Mouse (Mus musculus) embryonic facial prominence, embryonic 15.5 days (tissue): ENCODE results near the gene Sh3rf3. TPM values are rescaled to one million over a fixed set of nuclear protein-coding genes. Genes with fewer than 3 reads are reported as not detected.

Experiments used
- ATAC-seq: fragments of 200-750 bp; cut with Nextera tagmentation; 2 replicates; pipeline ENCODE4 v1.8.0; 2017; ENCODE audit warnings: low read depth, moderate TSS enrichment; ENCODE audit not compliant: insufficient number of reproducible peaks, low FRiP score, low TSS enrichment
- H3K27ac ChIP-seq: fragments of 300-500 bp; sonication (generic); replicated peaks from 2 replicates; pipeline ENCODE4 v1.5.1; 2015; ENCODE audit warnings: mild to moderate bottlenecking, inconsistent platforms
- H3K27me3 ChIP-seq: fragments of 300-500 bp; sonication (generic); 2 replicates; pipeline ENCODE4 v1.6.1; 2015; ENCODE audit warnings: inconsistent platforms
- H3K36me3 ChIP-seq: fragments of 300-500 bp; sonication (generic); 2 replicates; pipeline ENCODE4 v1.6.1; 2015; ENCODE audit warnings: mild to moderate bottlenecking, inconsistent platforms
- H3K4me1 ChIP-seq: fragments of 300-500 bp; sonication (generic); 2 replicates; pipeline ENCODE4 v1.6.1; 2015; ENCODE audit warnings: inconsistent platforms
- H3K4me2 ChIP-seq: fragments of 300-500 bp; sonication (generic); replicated peaks from 2 replicates; pipeline ENCODE4 v1.6.1; 2015; ENCODE audit warnings: mild to moderate bottlenecking, inconsistent platforms
- H3K4me3 ChIP-seq: fragments of 300-500 bp; sonication (generic); replicated peaks from 2 replicates; pipeline ENCODE4 v1.5.1; 2015; ENCODE audit warnings: mild to moderate bottlenecking, inconsistent platforms
- H3K9ac ChIP-seq: fragments of 300-500 bp; sonication (generic); 2 replicates; pipeline ENCODE4 v1.6.1; 2015; ENCODE audit warnings: inconsistent platforms
- H3K9me3 ChIP-seq: fragments of 300-500 bp; sonication (generic); replicated peaks from 2 replicates; pipeline ENCODE4 v1.6.1; 2016; ENCODE audit warnings: inconsistent platforms
- WGBS: fragments of 180-500 bp; shearing (Covaris S2); methylation state at CpG from one replicate; pipeline ENCODE4 v1.1.7; 2015; 5-methylcytosine and 5-hydroxymethylcytosine counted together
- polyA plus RNA-seq: library from polyadenylated mRNA; unstranded; fragments of >200 nt; fragmentation: Nextera tagmentation; extraction: Ambion mirVana; gene quantifications from 2 replicates; pipeline ENCODE4 v1.2.1, GENCODE M21; 2015

Gene Sh3rf3
- polyA plus RNA-seq, 1 experiment from 2014 or later, result 3.1 TPM

- peak overlapping the region; percentile 6; the same call in 1 of the 2 replicates for H3K9ac ChIP-seq
- H3K27me3 ChIP-seq, result peaks cover 27% of the 10 kb centered on the region
- no peak for ATAC-seq
- WGBS, result 46% methylated on average over 7 of the region's 7 CpGs
- H3K4me3 ChIP-seq, result peak overlapping the region; percentile 61
- peaks cover 14% of the 10 kb centered on the region; the same call in 1 of the 2 replicates for H3K4me1 ChIP-seq
- H3K27ac ChIP-seq, result no peak overlapping the region
- H3K36me3 ChIP-seq, result no peaks in the 10 kb centered on the region
- H3K9me3 ChIP-seq, result no peaks in the 10 kb centered on the region
- peak overlapping the region; percentile 99 for H3K4me2 ChIP-seq
Measured at GRCm38 (mm10) chr10:58814486-58814885, 1.3 kb downstream of the Sh3rf3 start.

- Histone ChIP-seq H3K9ac (no peak overlapping the region), H3K27me3 (no peaks in the 10 kb centered on the region)
- WGBS, result 48% methylated on average over 7 of the region's 7 CpGs
Measured at GRCm38 (mm10) chr10:58824016-58824568, 10.9 kb downstream of the Sh3rf3 start.

GRCm38 (mm10) chr10:58829251-58830111 lies 16.3 kb downstream of the Sh3rf3 start:
- Histone ChIP-seq H3K4me3 (no peak overlapping the region), H3K9ac (no peak overlapping the region), H3K9me3 (no peaks in the 10 kb centered on the region), H3K36me3 (no peaks in the 10 kb centered on the region), H3K27ac (no peak overlapping the region), H3K4me2 (no peak overlapping the region), H3K4me1 (peaks cover 7% of the 10 kb centered on the region), H3K27me3 (no peaks in the 10 kb centered on the region)
- WGBS, result 61% methylated on average over 11 of the region's 11 CpGs
- ATAC-seq, result no peak

More at GRCm38 (mm10) chr10:58824016-58824568, 10.9 kb downstream of the Sh3rf3 start:
- H3K9me3 ChIP-seq, result no peaks in the 10 kb centered on the region
- no peaks in the 10 kb centered on the region for H3K36me3 ChIP-seq
- H3K4me2 ChIP-seq, result no peak overlapping the region
- H3K4me1 ChIP-seq, result no peaks in the 10 kb centered on the region
- H3K4me3 ChIP-seq, result no peak overlapping the region
- H3K27ac ChIP-seq, result no peak overlapping the region
- ATAC-seq, result no peak

GRCm38 (mm10) chr10:58833146-58833545 lies 20.0 kb downstream of the Sh3rf3 start:
- peaks cover 7% of the 10 kb centered on the region for H3K4me1 ChIP-seq
- 56% methylated on average over 3 of the region's 3 CpGs for WGBS
- ATAC-seq, result no peak
- no peak overlapping the region for H3K4me3 ChIP-seq
- no peaks in the 10 kb centered on the region for H3K36me3 ChIP-seq
- H3K4me2 ChIP-seq, result no peak overlapping the region
- no peak overlapping the region for H3K9ac ChIP-seq
- no peaks in the 10 kb centered on the region for H3K27me3 ChIP-seq
- H3K9me3 ChIP-seq, result no peaks in the 10 kb centered on the region
- H3K27ac ChIP-seq, result no peak overlapping the region

GRCm38 (mm10) chr10:58833741-58834178 lies 20.6 kb downstream of the Sh3rf3 start:
- no peak overlapping the region for H3K9ac ChIP-seq
- H3K27me3 ChIP-seq, result no peaks in the 10 kb centered on the region
- no peak overlapping the region for H3K4me2 ChIP-seq
- H3K36me3 ChIP-seq, result no peaks in the 10 kb centered on the region
- peaks cover 7% of the 10 kb centered on the region for H3K4me1 ChIP-seq
- H3K27ac ChIP-seq, result no peak overlapping the region
- no peak overlapping the region for H3K4me3 ChIP-seq
- H3K9me3 ChIP-seq, result no peaks in the 10 kb centered on the region
- no peak for ATAC-seq
- WGBS, result 27% methylated on average over 13 of the region's 13 CpGs

- Histone ChIP-seq H3K9ac (no peak overlapping the region), H3K27me3 (no peaks in the 10 kb centered on the region), H3K4me2 (no peak overlapping the region), H3K27ac (no peak overlapping the region), H3K4me3 (no peak overlapping the region), H3K4me1 (peaks cover 7% of the 10 kb centered on the region), H3K9me3 (no peaks in the 10 kb centered on the region), H3K36me3 (no peaks in the 10 kb centered on the region)
- WGBS, result 90% methylated on average over 3 of the region's 3 CpGs
- ATAC-seq, result no peak
Measured at GRCm38 (mm10) chr10:58836391-58836790, 23.2 kb downstream of the Sh3rf3 start.

- Histone ChIP-seq H3K4me1 (peaks cover 7% of the 10 kb centered on the region), H3K36me3 (no peaks in the 10 kb centered on the region), H3K9me3 (no peaks in the 10 kb centered on the region), H3K27ac (no peak overlapping the region), H3K27me3 (no peaks in the 10 kb centered on the region), H3K4me3 (no peak overlapping the region), H3K9ac (no peak overlapping the region), H3K4me2 (no peak overlapping the region)
- ATAC-seq, result no peak
- WGBS, result 61% methylated on average over 5 of the region's 5 CpGs
Measured at GRCm38 (mm10) chr10:58837504-58837903, 24.3 kb downstream of the Sh3rf3 start.

GRCm38 (mm10) chr10:58841945-58842344 lies 28.8 kb downstream of the Sh3rf3 start:
- no peak for ATAC-seq
- Histone ChIP-seq H3K36me3 (no peaks in the 10 kb centered on the region), H3K4me3 (no peak overlapping the region), H3K9ac (no peak overlapping the region), H3K9me3 (no peaks in the 10 kb centered on the region), H3K27ac (no peak overlapping the region), H3K4me1 (no peaks in the 10 kb centered on the region), H3K27me3 (no peaks in the 10 kb centered on the region), H3K4me2 (no peak overlapping the region)
- WGBS, result 89% methylated on average over 3 of the region's 3 CpGs

GRCm38 (mm10) chr10:58843100-58843499 lies 29.9 kb downstream of the Sh3rf3 start:
- Histone ChIP-seq H3K4me2 (no peak overlapping the region), H3K36me3 (no peaks in the 10 kb centered on the region), H3K27me3 (no peaks in the 10 kb centered on the region), H3K9me3 (no peaks in the 10 kb centered on the region), H3K27ac (no peak overlapping the region; the same call in 1 of the 2 replicates), H3K4me3 (no peak overlapping the region), H3K9ac (no peak overlapping the region), H3K4me1 (peaks cover 5% of the 10 kb centered on the region)
- WGBS, result 66% methylated on average over 8 of the region's 8 CpGs
- no peak for ATAC-seq

- H3K4me3 ChIP-seq, result no peak overlapping the region
- no peaks in the 10 kb centered on the region for H3K36me3 ChIP-seq
- WGBS, result 66% methylated on average over 5 of the region's 5 CpGs
- H3K4me1 ChIP-seq, result peaks cover 8% of the 10 kb centered on the region
- H3K9me3 ChIP-seq, result no peaks in the 10 kb centered on the region
- H3K27ac ChIP-seq, result no peak overlapping the region
- no peak overlapping the region for H3K9ac ChIP-seq
- no peak overlapping the region for H3K4me2 ChIP-seq
- ATAC-seq, result no peak
- no peaks in the 10 kb centered on the region for H3K27me3 ChIP-seq
Measured at GRCm38 (mm10) chr10:58848127-58848526, 35.0 kb downstream of the Sh3rf3 start.

- no peak overlapping the region for H3K4me2 ChIP-seq
- H3K4me3 ChIP-seq, result no peak overlapping the region
- 53% methylated on average over 6 of the region's 6 CpGs for WGBS
- H3K4me1 ChIP-seq, result peaks cover 8% of the 10 kb centered on the region
- H3K27ac ChIP-seq, result no peak overlapping the region
- H3K9me3 ChIP-seq, result no peaks in the 10 kb centered on the region
- no peak overlapping the region for H3K9ac ChIP-seq
- 0 out of 2 replicates have a peak, but pooled peaks have one; percentile 43 for ATAC-seq
- H3K36me3 ChIP-seq, result no peaks in the 10 kb centered on the region
- no peaks in the 10 kb centered on the region for H3K27me3 ChIP-seq
Measured at GRCm38 (mm10) chr10:58848536-58848935, 35.4 kb downstream of the Sh3rf3 start.
